Mouse (Mus musculus) olfactory bulb, adult 2 months (tissue): ENCODE data around the gene Lmod2. TPM values are rescaled to one million over a fixed set of nuclear protein-coding genes. Genes with fewer than 3 reads are reported as not detected.

Experiments used
- H3K27ac ChIP-seq: fragments of 200-500 bp; 2 replicates; pipeline ENCODE4 v1.5.1; 2012; ENCODE audit warnings: low read depth, low read length; ENCODE audit not compliant: insufficient read depth
- H3K4me1 ChIP-seq: fragments of 200-500 bp; 2 replicates; pipeline ENCODE4 v1.6.1; 2012; ENCODE audit warnings: low read length; ENCODE audit not compliant: control insufficient read depth, insufficient read depth
- H3K4me3 ChIP-seq: fragments of 200-500 bp; 2 replicates; pipeline ENCODE4 v1.5.1; 2012; ENCODE audit warnings: mild to moderate bottlenecking, low read depth, low read length, moderate library complexity; ENCODE audit not compliant: insufficient read depth
- CTCF ChIP-seq: fragments of 200-500 bp; IDR thresholded peaks from 2 replicates; pipeline ENCODE4 v1.5.1; 2012; ENCODE audit warnings: low read depth, mild to moderate bottlenecking, low read length, moderate library complexity; ENCODE audit not compliant: insufficient read depth
- POLR2A ChIP-seq: fragments of 200-500 bp; IDR thresholded peaks from 2 replicates; pipeline ENCODE4 v1.6.1; 2012; ENCODE audit warnings: mild to moderate bottlenecking, low read depth, low read length, moderate library complexity; ENCODE audit not compliant: insufficient read depth
- WGBS: fragments of 180-500 bp; shearing (Covaris S2); methylation state at CpG from one replicate; pipeline ENCODE4 v1.1.7; 2018; 5-methylcytosine and 5-hydroxymethylcytosine counted together
- polyA plus RNA-seq: library from polyadenylated mRNA; stranded (reverse); fragments of >200 nt; gene quantifications from 2 replicates; pipeline ENCODE4 v1.2.4, GENCODE M21; 2012; ENCODE audit warnings: low replicate concordance; ENCODE audit not compliant: missing spikeins, insufficient read depth, insufficient read length

Lmod2 gene
- polyA plus RNA-seq, 1 experiment = not detected

GRCm38 (mm10) chr6:24608129-24608528 is 10.6 kb downstream of the Lmod2 start:
- TF ChIP-seq POLR2A (no peak), CTCF (no peak)
- Histone ChIP-seq H3K4me3 (no peak overlapping the region), H3K4me1 (no peaks in the 10 kb centered on the region), H3K27ac (no peak overlapping the region)
- 46% methylated on average over 4 of the region's 4 CpGs for WGBS

- Histone ChIP-seq H3K4me1 (no peaks in the 10 kb centered on the region), H3K27ac (no peak overlapping the region), H3K4me3 (no peak overlapping the region)
- WGBS = 95% methylated on average over 3 of the region's 3 CpGs
- TF ChIP-seq POLR2A (no peak), CTCF (no peak)
Measured at GRCm38 (mm10) chr6:24608682-24609081, 11.1 kb downstream of the Lmod2 start.

GRCm38 (mm10) chr6:24609531-24609930 is 12.0 kb downstream of the Lmod2 start:
- Histone ChIP-seq H3K27ac (no peak overlapping the region), H3K4me1 (no peaks in the 10 kb centered on the region), H3K4me3 (no peak overlapping the region)
- 49% methylated on average over 4 of the region's 4 CpGs for WGBS
- TF ChIP-seq CTCF = no peak
- TF ChIP-seq POLR2A = no peak

- WGBS = 95% methylated on average over 4 of the region's 4 CpGs
- Histone ChIP-seq H3K27ac (no peak overlapping the region), H3K4me1 (no peaks in the 10 kb centered on the region), H3K4me3 (no peak overlapping the region)
- TF ChIP-seq POLR2A (no peak), CTCF (no peak)
Measured at GRCm38 (mm10) chr6:24610358-24610757, 12.8 kb downstream of the Lmod2 start.

GRCm38 (mm10) chr6:24612074-24612755 is 14.7 kb downstream of the Lmod2 start:
- WGBS = 72% methylated on average over 7 of the region's 7 CpGs
- TF ChIP-seq CTCF = no peak
- no peaks in the 10 kb centered on the region for H3K4me1 ChIP-seq
- H3K4me3 ChIP-seq = no peak overlapping the region
- no peak overlapping the region for H3K27ac ChIP-seq

GRCm38 (mm10) chr6:24613346-24613745 is 15.8 kb downstream of the Lmod2 start:
- Histone ChIP-seq H3K4me3 (no peak overlapping the region), H3K27ac (no peak overlapping the region), H3K4me1 (no peaks in the 10 kb centered on the region)
- no peak for TF ChIP-seq POLR2A
- TF ChIP-seq CTCF = no peak
- WGBS = 96% methylated on average over 6 of the region's 6 CpGs

GRCm38 (mm10) chr6:24613918-24614317 is 16.4 kb downstream of the Lmod2 start:
- H3K27ac ChIP-seq = no peak overlapping the region
- H3K4me1 ChIP-seq = no peaks in the 10 kb centered on the region
- no peak overlapping the region for H3K4me3 ChIP-seq
- TF ChIP-seq POLR2A (no peak), CTCF (no peak)
- 48% methylated on average over 4 of the region's 4 CpGs for WGBS

GRCm38 (mm10) chr6:24616746-24617145 is 19.2 kb downstream of the Lmod2 start:
- no peak for TF ChIP-seq POLR2A
- TF ChIP-seq CTCF = no peak
- WGBS = 77% methylated on average over 4 of the region's 4 CpGs
- Histone ChIP-seq H3K4me1 (no peaks in the 10 kb centered on the region), H3K4me3 (no peak overlapping the region), H3K27ac (no peak overlapping the region)

- WGBS = 67% methylated on average over 6 of the region's 6 CpGs
- H3K4me1 ChIP-seq = no peaks in the 10 kb centered on the region
- no peak overlapping the region for H3K4me3 ChIP-seq
- H3K27ac ChIP-seq = no peak overlapping the region
- TF ChIP-seq CTCF (no peak), POLR2A (no peak)
Measured at GRCm38 (mm10) chr6:24619285-24620045, 21.9 kb downstream of the Lmod2 start.
